Mouse (Mus musculus) heart, embryonic 13.5 days (tissue): ENCODE results near the gene Trpv1. TPM values are rescaled to one million over a fixed set of nuclear protein-coding genes. Genes with fewer than 3 reads are reported as not detected.

ENCODE experiments used
- ATAC-seq: fragments of 200-750 bp; cut with Nextera tagmentation; 2 replicates; pipeline ENCODE4 v1.8.0; 2017; ENCODE audit warnings: moderate TSS enrichment; ENCODE audit not compliant: insufficient number of reproducible peaks, low FRiP score, low TSS enrichment; ENCODE audit errors: extremely low read depth
- H3K27ac ChIP-seq: fragments of 300-500 bp; sonication (generic); replicated peaks from 2 replicates; pipeline ENCODE4 v1.5.1; 2015; ENCODE audit warnings: moderate library complexity, mild to moderate bottlenecking, inconsistent platforms
- H3K27me3 ChIP-seq: fragments of 300-500 bp; sonication (generic); replicated peaks from 2 replicates; pipeline ENCODE4 v1.6.1; 2015; ENCODE audit warnings: mild to moderate bottlenecking, inconsistent platforms
- H3K36me3 ChIP-seq: fragments of 300-500 bp; sonication (generic); 2 replicates; pipeline ENCODE4 v1.6.1; 2015; ENCODE audit warnings: mild to moderate bottlenecking, inconsistent platforms
- H3K4me1 ChIP-seq: fragments of 300-500 bp; sonication (generic); 2 replicates; pipeline ENCODE4 v1.6.1; 2015; ENCODE audit warnings: inconsistent platforms
- H3K4me2 ChIP-seq: fragments of 300-500 bp; sonication (generic); 2 replicates; pipeline ENCODE4 v1.6.1; 2015; ENCODE audit warnings: inconsistent platforms, mild to moderate bottlenecking, moderate library complexity
- H3K4me3 ChIP-seq: fragments of 300-500 bp; sonication (generic); 2 replicates; pipeline ENCODE4 v1.5.1; 2015; ENCODE audit warnings: moderate library complexity, mild to moderate bottlenecking, inconsistent platforms
- H3K9ac ChIP-seq: fragments of 300-500 bp; sonication (generic); 2 replicates; pipeline ENCODE4 v1.6.1; 2015; ENCODE audit warnings: inconsistent platforms, mild to moderate bottlenecking, moderate library complexity
- H3K9me3 ChIP-seq: fragments of 300-500 bp; sonication (generic); 2 replicates; pipeline ENCODE4 v1.6.1; 2016; ENCODE audit warnings: inconsistent platforms
- WGBS: fragments of 180-500 bp; shearing (Covaris S2); methylation state at CpG from one replicate; pipeline ENCODE4 v1.1.7; 2015; ENCODE audit warnings: mixed read lengths; 5-methylcytosine and 5-hydroxymethylcytosine counted together
- polyA plus RNA-seq: library from polyadenylated mRNA; unstranded; fragments of >200 nt; fragmentation: Nextera tagmentation; extraction: Ambion mirVana; gene quantifications from 2 replicates; pipeline ENCODE4 v1.2.1, GENCODE M21; 2015

Trpv1 gene
- polyA plus RNA-seq, 1 experiment from 2014 or later: not detected

- Histone ChIP-seq H3K9me3 (no peaks in the 10 kb centered on the region), H3K9ac (peak overlapping the region; percentile 66), H3K4me2 (peak overlapping the region; percentile 70), H3K4me3 (peak overlapping the region; percentile 47), H3K4me1 (peaks cover 25% of the 10 kb centered on the region), H3K36me3 (no peaks in the 10 kb centered on the region), H3K27ac (no peak overlapping the region), H3K27me3 (no peaks in the 10 kb centered on the region; the same call in 1 of the 2 replicates)
- ATAC-seq: no peak; the same call in 1 of the 2 replicates
- 5% methylated on average over 16 of the region's 16 CpGs for WGBS
Observed at GRCm38 (mm10) chr11:73281528-73282027, 47.5 kb downstream of the Trpv1 start.

- Histone ChIP-seq H3K36me3 (no peaks in the 10 kb centered on the region), H3K4me1 (peaks cover 25% of the 10 kb centered on the region), H3K27me3 (no peaks in the 10 kb centered on the region), H3K4me3 (no peak overlapping the region), H3K4me2 (no peak overlapping the region), H3K27ac (peak overlapping the region; percentile 56; the same call in 1 of the 2 replicates), H3K9ac (no peak overlapping the region), H3K9me3 (no peaks in the 10 kb centered on the region)
- 35% methylated on average over 9 of the region's 9 CpGs for WGBS
- ATAC-seq: no peak
Observed at GRCm38 (mm10) chr11:73283369-73283768, 49.3 kb downstream of the Trpv1 start.

GRCm38 (mm10) chr11:73283926-73284325 lies 49.8 kb downstream of the Trpv1 start:
- no peaks in the 10 kb centered on the region for H3K9me3 ChIP-seq
- WGBS: 35% methylated on average over 1 of the region's 1 CpGs
- no peak overlapping the region for H3K9ac ChIP-seq
- no peak for ATAC-seq
- no peak overlapping the region for H3K4me2 ChIP-seq
- no peaks in the 10 kb centered on the region for H3K27me3 ChIP-seq
- H3K4me1 ChIP-seq: peaks cover 25% of the 10 kb centered on the region
- no peaks in the 10 kb centered on the region for H3K36me3 ChIP-seq
- H3K27ac ChIP-seq: peak overlapping the region; percentile 56; the same call in 1 of the 2 replicates
- no peak overlapping the region for H3K4me3 ChIP-seq

- H3K36me3 ChIP-seq: no peaks in the 10 kb centered on the region
- H3K9me3 ChIP-seq: no peaks in the 10 kb centered on the region
- H3K4me1 ChIP-seq: peaks cover 24% of the 10 kb centered on the region
- no peak overlapping the region for H3K9ac ChIP-seq
- ATAC-seq: no peak
- no peak overlapping the region for H3K4me2 ChIP-seq
- H3K4me3 ChIP-seq: no peak overlapping the region
- H3K27me3 ChIP-seq: no peaks in the 10 kb centered on the region
- 0 out of 2 replicates have a peak overlapping the region, but pooled peaks have one; percentile 56 for H3K27ac ChIP-seq
Observed at GRCm38 (mm10) chr11:73284351-73284750, 50.3 kb downstream of the Trpv1 start.

GRCm38 (mm10) chr11:73289621-73290020 lies 55.5 kb downstream of the Trpv1 start:
- H3K9ac ChIP-seq: no peak overlapping the region
- H3K36me3 ChIP-seq: no peaks in the 10 kb centered on the region
- 56% methylated on average over 1 of the region's 1 CpGs for WGBS
- ATAC-seq: no peak
- H3K27ac ChIP-seq: no peak overlapping the region
- H3K4me2 ChIP-seq: no peak overlapping the region
- H3K4me3 ChIP-seq: no peak overlapping the region
- H3K27me3 ChIP-seq: no peaks in the 10 kb centered on the region
- no peaks in the 10 kb centered on the region for H3K9me3 ChIP-seq
- H3K4me1 ChIP-seq: 0 out of 2 replicates have a peak, but pooled peaks cover 6% of the 10 kb centered on the region

GRCm38 (mm10) chr11:73303123-73303522 lies 69.0 kb downstream of the Trpv1 start:
- no peak overlapping the region for H3K9ac ChIP-seq
- no peak overlapping the region for H3K4me3 ChIP-seq
- no peaks in the 10 kb centered on the region for H3K27me3 ChIP-seq
- no peaks in the 10 kb centered on the region for H3K36me3 ChIP-seq
- H3K27ac ChIP-seq: no peak overlapping the region
- H3K9me3 ChIP-seq: no peaks in the 10 kb centered on the region
- H3K4me1 ChIP-seq: no peaks in the 10 kb centered on the region
- no peak for ATAC-seq
- H3K4me2 ChIP-seq: no peak overlapping the region
- 49% methylated on average over 2 of the region's 2 CpGs for WGBS

Other genes with a start within 250 kb of the Trpv1 start
- gene P2rx1, start 235.2 kb upstream of the Trpv1 start, polyA plus RNA-seq: 2.1 and 2.3 TPM in 2 replicates
- 2.2 and 3.0 TPM in 2 replicates for gene Camkk1, start 215.3 kb upstream of the Trpv1 start, polyA plus RNA-seq
- gene Ncbp3, start 186.5 kb upstream of the Trpv1 start, polyA plus RNA-seq: 9.9 TPM in 2 replicates
- 0.24 and 0.27 TPM in 2 replicates for gene Itgae, start 143.7 kb upstream of the Trpv1 start, polyA plus RNA-seq
- gene Haspin, start 96.0 kb upstream of the Trpv1 start, polyA plus RNA-seq: 11.5 and 11.9 TPM in 2 replicates
- 1.1 and 2.0 TPM in 2 replicates for gene P2rx5, start 73.9 kb upstream of the Trpv1 start, polyA plus RNA-seq
- gene Emc6, start 57.3 kb upstream of the Trpv1 start, polyA plus RNA-seq: 93.0 and 101 TPM in 2 replicates
- 236 and 262 TPM in 2 replicates for gene Tax1bp3, start 57.2 kb upstream of the Trpv1 start, polyA plus RNA-seq
- gene Ctns, start 35.2 kb upstream of the Trpv1 start, polyA plus RNA-seq: 11.0 and 11.7 TPM in 2 replicates
- 0.56 and 0.60 TPM in 2 replicates for gene Shpk, start 34.8 kb upstream of the Trpv1 start, polyA plus RNA-seq
- 0.05 TPM in 1 of 2 replicates, not detected in the other for gene Trpv3, start 33.1 kb downstream of the Trpv1 start, polyA plus RNA-seq
- 0.09 TPM in 1 of 2 replicates, not detected in the other for gene Aspa, start 95.3 kb downstream of the Trpv1 start, polyA plus RNA-seq
- gene Gm49340, start 95.4 kb downstream of the Trpv1 start, polyA plus RNA-seq: not detected in 2 replicates
- gene Spata22, start 95.4 kb downstream of the Trpv1 start, polyA plus RNA-seq: not detected in 2 replicates
- gene Olfr20, start 116.5 kb downstream of the Trpv1 start, polyA plus RNA-seq: not detected in 2 replicates
- not detected in 2 replicates for gene Olfr376, start 137.0 kb downstream of the Trpv1 start, polyA plus RNA-seq
- not detected in 2 replicates for gene Olfr1, start 165.3 kb downstream of the Trpv1 start, polyA plus RNA-seq
- not detected in 2 replicates for gene Olfr378, start 194.2 kb downstream of the Trpv1 start, polyA plus RNA-seq
- gene Olfr380, start 223.2 kb downstream of the Trpv1 start, polyA plus RNA-seq: not detected in 2 replicates